Mouse (Mus musculus) cerebellum, adult (tissue): ENCODE results near the gene Naa11.

ENCODE experiments used
- ATAC-seq: cut with Nextera tagmentation; 2 replicates; pipeline ENCODE4 v1.9.2; 2017; ENCODE audit warnings: mild to moderate bottlenecking, moderate library complexity, mixed read lengths; ENCODE audit not compliant: insufficient number of reproducible peaks, low FRiP score, low TSS enrichment

The Naa11 gene

GRCm38 (mm10) chr5:97345732-97346253 is 46.4 kb downstream of the Naa11 start:
- ATAC-seq = peak; percentile 64; the same call in 1 of the 2 replicates

- ATAC-seq = no peak
Measured at GRCm38 (mm10) chr5:97345129-97345528, 47.0 kb downstream of the Naa11 start.

- ATAC-seq = no peak
Measured at GRCm38 (mm10) chr5:97344144-97344543, 48.0 kb downstream of the Naa11 start.

- no peak for ATAC-seq
Measured at GRCm38 (mm10) chr5:97334794-97335193, 57.4 kb downstream of the Naa11 start.
